Mouse (Mus musculus) stomach, embryonic 16.5 days (tissue): Measurements from ENCODE around the gene Nell2. TPM values are rescaled to one million over a fixed set of nuclear protein-coding genes. Genes with fewer than 3 reads are reported as not detected.

Source experiments
- ATAC-seq: fragments of 200-750 bp; cut with Nextera tagmentation; 2 replicates; pipeline ENCODE4 v1.8.0; 2017; ENCODE audit warnings: moderate number of reproducible peaks, moderate TSS enrichment; ENCODE audit not compliant: insufficient read depth, low FRiP score
- H3K27ac ChIP-seq: fragments of 300-500 bp; sonication (generic); 2 replicates; pipeline ENCODE4 v1.5.1; 2014; ENCODE audit warnings: low read length
- H3K27me3 ChIP-seq: fragments of 300-500 bp; sonication (generic); 2 replicates; pipeline ENCODE4 v1.6.1; 2014; ENCODE audit warnings: low read length, control low read depth, mixed read lengths; ENCODE audit not compliant: control insufficient read depth, insufficient read depth
- H3K36me3 ChIP-seq: fragments of 300-500 bp; sonication (generic); 2 replicates; pipeline ENCODE4 v1.6.1; 2014; ENCODE audit warnings: low read length; ENCODE audit not compliant: control insufficient read depth, insufficient read depth
- H3K4me1 ChIP-seq: fragments of 300-500 bp; sonication (generic); 2 replicates; pipeline ENCODE4 v1.6.1; 2014; ENCODE audit warnings: low read length, control low read depth, mixed read lengths; ENCODE audit not compliant: control insufficient read depth, insufficient read depth
- H3K4me2 ChIP-seq: fragments of 300-500 bp; sonication (generic); 2 replicates; pipeline ENCODE4 v1.6.1; 2014; ENCODE audit warnings: low read depth, low read length, mixed read lengths
- H3K4me3 ChIP-seq: fragments of 300-500 bp; sonication (generic); replicated peaks from 2 replicates; pipeline ENCODE4 v1.5.1; 2014; ENCODE audit warnings: mild to moderate bottlenecking, low read length
- H3K9ac ChIP-seq: fragments of 300-500 bp; sonication (generic); 2 replicates; pipeline ENCODE4 v1.6.1; 2014; ENCODE audit warnings: low read length
- H3K9me3 ChIP-seq: fragments of 300-500 bp; sonication (generic); replicated peaks from 2 replicates; pipeline ENCODE4 v1.6.1; 2016; ENCODE audit warnings: low read length, control low read depth; ENCODE audit not compliant: control insufficient read depth
- WGBS: fragments of 180-500 bp; shearing (Covaris S2); extraction: QIAGEN DNeasy Blood & Tissue Kit; methylation state at CpG from one replicate; pipeline ENCODE4 v1.1.7; 2014; 5-methylcytosine and 5-hydroxymethylcytosine counted together
- polyA plus RNA-seq: library from polyadenylated mRNA; unstranded; fragments of >200 nt; fragmentation: Nextera tagmentation; extraction: Ambion mirVana; gene quantifications from 2 replicates; pipeline ENCODE4 v1.2.1, GENCODE M21; 2015

The Nell2 gene
- polyA plus RNA-seq, 1 experiment from 2014 or later, result 12.0 TPM

DNA sequence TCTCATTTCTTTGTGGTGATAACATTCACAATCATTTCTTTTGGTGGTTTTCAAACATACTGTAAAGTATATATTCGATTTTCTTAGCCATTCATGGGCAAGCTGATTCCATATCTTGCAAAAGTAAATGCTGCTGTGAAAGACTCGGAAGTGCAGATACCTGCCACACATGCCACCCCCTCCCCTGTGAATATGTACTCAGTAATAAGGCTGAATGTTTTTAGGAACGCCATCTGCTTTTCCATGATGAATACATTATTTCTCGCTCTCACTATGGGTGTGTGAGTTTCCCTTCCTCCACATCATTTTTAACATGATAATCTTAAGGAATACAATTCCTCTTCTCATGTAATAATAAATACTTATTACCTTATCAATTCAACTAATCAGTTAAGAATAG lies 90.6 kb downstream of the Nell2 start:
- H3K9me3 ChIP-seq, result no peaks in the 10 kb centered on the region
- ATAC-seq, result no peak
- H3K27ac ChIP-seq, result no peak overlapping the region
- H3K9ac ChIP-seq, result no peak overlapping the region
- WGBS, result 87% methylated on average over 4 of the region's 4 CpGs
- no peaks in the 10 kb centered on the region for H3K4me1 ChIP-seq
- H3K4me2 ChIP-seq, result no peak overlapping the region
- H3K27me3 ChIP-seq, result no peaks in the 10 kb centered on the region
- H3K4me3 ChIP-seq, result no peak overlapping the region
- no peaks in the 10 kb centered on the region for H3K36me3 ChIP-seq

DNA sequence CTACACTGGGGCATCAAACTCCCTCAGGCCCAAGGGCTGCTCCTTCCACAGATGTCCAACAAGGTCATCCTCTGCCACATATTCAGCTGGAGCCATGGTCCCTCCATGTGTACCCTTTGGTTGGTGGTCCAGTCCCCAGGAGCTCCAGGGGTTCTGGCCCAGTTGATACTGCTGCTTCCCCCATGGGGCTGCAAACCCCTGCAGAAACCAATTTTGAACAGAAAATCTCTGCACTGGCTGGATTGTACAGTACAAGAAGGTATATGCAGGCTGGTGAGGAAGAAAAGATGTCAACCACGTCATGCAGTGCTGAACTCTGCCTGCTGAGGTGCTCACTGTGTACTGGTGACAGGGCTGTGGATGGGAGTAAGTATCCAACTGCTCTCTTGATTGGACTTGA lies 92.1 kb downstream of the Nell2 start:
- no peak overlapping the region for H3K4me3 ChIP-seq
- no peak overlapping the region for H3K4me2 ChIP-seq
- H3K9ac ChIP-seq, result no peak overlapping the region
- no peak overlapping the region for H3K27ac ChIP-seq
- 71% methylated on average over 1 of the region's 1 CpGs for WGBS
- no peak for ATAC-seq
- H3K9me3 ChIP-seq, result no peaks in the 10 kb centered on the region
- no peaks in the 10 kb centered on the region for H3K4me1 ChIP-seq
- no peaks in the 10 kb centered on the region for H3K36me3 ChIP-seq
- no peaks in the 10 kb centered on the region for H3K27me3 ChIP-seq

DNA sequence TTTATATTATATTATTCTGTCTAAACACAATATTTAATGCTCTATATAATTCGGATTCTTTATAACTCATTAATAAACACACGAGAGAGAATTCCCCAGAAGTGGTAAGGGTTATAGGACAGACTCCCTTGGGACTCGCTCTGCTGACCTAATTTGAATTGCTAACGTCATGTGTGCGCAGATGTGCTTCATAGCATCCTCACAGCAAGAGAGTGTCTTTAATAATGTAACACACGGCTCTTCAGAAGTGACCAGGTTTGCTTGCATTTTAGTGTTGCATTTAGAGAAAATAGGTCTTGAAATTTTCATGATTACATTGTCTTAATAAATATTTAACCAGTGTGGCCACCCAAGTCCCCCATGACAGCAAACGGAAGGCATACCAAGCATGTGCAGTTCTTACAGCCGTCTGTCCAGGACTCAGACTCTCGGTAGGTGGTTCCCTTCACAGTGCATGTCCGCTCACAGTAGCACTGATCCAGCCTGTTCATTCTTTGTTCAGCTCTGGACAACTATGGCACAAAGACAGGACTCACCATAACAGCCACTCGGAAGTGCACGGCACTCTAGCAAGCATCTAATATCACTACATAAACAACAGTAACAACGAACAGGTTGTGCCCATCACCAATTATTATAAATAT lies 97.1 kb downstream of the Nell2 start:
- WGBS, result 65% methylated on average over 13 of the region's 13 CpGs
- no peaks in the 10 kb centered on the region for H3K4me1 ChIP-seq
- H3K27me3 ChIP-seq, result no peaks in the 10 kb centered on the region
- H3K9me3 ChIP-seq, result no peaks in the 10 kb centered on the region
- ATAC-seq, result no peak
- H3K9ac ChIP-seq, result no peak overlapping the region
- no peak overlapping the region for H3K27ac ChIP-seq
- H3K4me2 ChIP-seq, result no peak overlapping the region
- no peaks in the 10 kb centered on the region for H3K36me3 ChIP-seq
- no peak overlapping the region for H3K4me3 ChIP-seq

DNA sequence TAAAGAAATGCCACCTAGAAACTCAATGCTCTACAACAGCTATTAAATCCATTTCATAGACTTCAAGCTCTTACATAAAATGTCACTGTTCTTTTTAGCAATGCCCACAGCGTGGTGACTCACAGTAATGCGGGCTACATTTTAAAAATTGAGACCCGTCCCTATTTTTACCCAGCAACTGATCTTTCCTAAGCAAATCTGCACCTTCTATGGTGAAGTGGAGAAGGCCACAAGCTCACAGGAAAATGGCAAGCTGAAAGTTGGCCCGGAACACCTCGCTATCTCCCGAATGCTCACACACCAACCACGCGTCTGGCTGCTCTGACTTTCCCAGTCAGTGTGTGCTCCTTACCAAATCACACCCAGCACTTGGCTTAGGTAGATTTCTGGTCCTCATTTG lies 98.4 kb downstream of the Nell2 start:
- WGBS, result 96% methylated on average over 8 of the region's 8 CpGs
- Histone ChIP-seq H3K4me1 (no peaks in the 10 kb centered on the region), H3K4me3 (no peak overlapping the region)

DNA sequence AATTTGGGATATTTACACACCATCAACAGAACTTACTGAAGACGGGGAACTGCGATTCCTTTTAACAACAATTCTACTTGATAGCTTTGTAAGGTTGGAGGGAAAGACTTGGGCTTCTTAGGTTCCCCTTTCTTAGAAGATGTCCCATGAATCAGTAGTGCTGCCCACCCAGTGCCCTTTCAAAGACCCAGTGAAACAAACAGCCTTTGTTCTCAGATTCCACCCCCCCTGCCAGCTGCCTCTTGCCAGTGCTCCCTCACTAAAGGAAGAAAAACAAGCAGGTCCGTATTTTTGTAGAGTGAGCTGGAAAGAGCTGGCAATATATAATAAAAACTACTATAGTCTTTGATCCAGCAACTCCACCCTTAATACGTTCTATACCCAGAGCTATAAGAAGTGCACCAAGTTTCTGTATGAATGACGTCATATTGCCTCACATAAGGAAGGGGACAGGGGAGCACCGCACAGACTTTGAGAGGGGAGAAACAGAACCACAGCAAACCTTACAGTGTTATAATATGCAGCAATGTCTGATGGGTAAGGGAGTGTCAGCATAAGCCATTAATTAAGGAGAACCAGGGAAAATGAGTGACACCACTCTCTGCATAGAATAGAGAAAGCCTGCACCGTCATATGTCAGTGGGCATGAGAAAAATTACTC lies 100.2 kb downstream of the Nell2 start:
- no peaks in the 10 kb centered on the region for H3K27me3 ChIP-seq
- H3K4me3 ChIP-seq, result no peak overlapping the region
- no peaks in the 10 kb centered on the region for H3K9me3 ChIP-seq
- no peak for ATAC-seq
- H3K36me3 ChIP-seq, result no peaks in the 10 kb centered on the region
- WGBS, result 75% methylated on average over 7 of the region's 7 CpGs
- no peak overlapping the region for H3K9ac ChIP-seq
- no peaks in the 10 kb centered on the region for H3K4me1 ChIP-seq
- H3K4me2 ChIP-seq, result no peak overlapping the region
- H3K27ac ChIP-seq, result no peak overlapping the region

More for the DNA sequence above, 98.4 kb downstream of the Nell2 start:
- no peak overlapping the region for H3K9ac ChIP-seq
- H3K27ac ChIP-seq, result no peak overlapping the region
- H3K4me2 ChIP-seq, result no peak overlapping the region
- H3K27me3 ChIP-seq, result no peaks in the 10 kb centered on the region
- H3K36me3 ChIP-seq, result no peaks in the 10 kb centered on the region
- no peak for ATAC-seq
- no peaks in the 10 kb centered on the region for H3K9me3 ChIP-seq

DNA sequence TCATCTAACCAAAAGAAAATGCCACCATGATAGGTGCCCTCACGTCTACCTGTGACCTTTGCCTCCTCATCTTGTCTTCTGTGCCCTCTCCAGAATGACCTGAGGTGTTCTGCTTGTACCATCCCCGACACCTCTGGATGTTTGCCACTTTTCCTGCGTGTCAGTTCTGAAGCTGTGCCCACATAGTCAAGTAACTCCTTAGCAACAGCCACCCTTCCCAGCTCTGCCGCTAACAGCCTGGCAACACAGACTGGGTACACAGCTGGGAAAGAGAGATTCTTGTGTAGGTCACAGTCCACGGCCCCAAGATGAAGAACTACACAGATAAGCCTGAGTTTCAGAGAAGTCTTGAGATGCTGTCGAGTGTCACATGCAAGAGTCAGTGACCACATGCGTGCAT lies 103.3 kb downstream of the Nell2 start:
- no peak overlapping the region for H3K9ac ChIP-seq
- H3K27ac ChIP-seq, result no peak overlapping the region
- H3K4me1 ChIP-seq, result no peaks in the 10 kb centered on the region
- H3K4me3 ChIP-seq, result no peak overlapping the region
- no peaks in the 10 kb centered on the region for H3K27me3 ChIP-seq
- no peak for ATAC-seq
- 86% methylated on average over 7 of the region's 7 CpGs for WGBS
- H3K4me2 ChIP-seq, result no peak overlapping the region
- no peaks in the 10 kb centered on the region for H3K36me3 ChIP-seq
- H3K9me3 ChIP-seq, result no peaks in the 10 kb centered on the region

DNA sequence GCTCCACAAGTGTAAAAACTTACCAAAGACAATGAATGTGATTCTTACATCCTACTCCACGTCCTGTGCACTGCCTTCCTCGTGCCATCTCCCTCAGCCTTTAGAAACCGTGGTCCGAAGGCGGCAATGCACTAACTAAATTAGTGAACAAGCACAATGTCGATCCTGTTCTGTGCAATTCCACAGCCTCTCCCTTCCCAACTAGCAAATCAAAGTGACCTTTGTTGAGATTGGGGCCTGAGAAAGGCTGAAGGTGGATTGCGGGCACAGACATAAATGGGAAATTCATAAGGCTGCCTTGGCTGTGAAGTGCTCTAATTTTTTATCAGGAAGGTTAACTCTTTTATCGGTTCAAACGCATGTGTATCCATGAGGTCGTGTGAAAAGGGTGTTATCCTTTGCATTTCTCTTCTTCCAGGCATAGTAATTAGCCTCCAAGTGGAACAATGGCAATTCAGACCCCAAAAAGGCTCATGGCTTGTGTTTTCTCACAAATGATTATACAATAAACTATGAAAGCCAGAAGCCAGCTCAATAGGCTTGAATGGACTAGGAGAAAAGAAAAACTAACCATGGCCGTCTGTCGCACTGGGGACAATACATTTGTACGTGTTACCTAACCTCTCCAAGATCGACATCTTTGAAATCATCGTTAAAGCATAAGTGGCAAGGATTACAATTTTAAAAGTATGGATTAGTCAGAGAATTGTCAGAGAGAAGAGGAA lies 106.0 kb downstream of the Nell2 start:
- H3K9ac ChIP-seq, result no peak overlapping the region
- WGBS, result 80% methylated on average over 15 of the region's 15 CpGs
- ATAC-seq, result no peak
- H3K4me3 ChIP-seq, result no peak overlapping the region
- H3K4me2 ChIP-seq, result no peak overlapping the region
- no peaks in the 10 kb centered on the region for H3K36me3 ChIP-seq
- H3K9me3 ChIP-seq, result no peaks in the 10 kb centered on the region
- no peaks in the 10 kb centered on the region for H3K27me3 ChIP-seq
- H3K27ac ChIP-seq, result no peak overlapping the region
- H3K4me1 ChIP-seq, result no peaks in the 10 kb centered on the region

DNA sequence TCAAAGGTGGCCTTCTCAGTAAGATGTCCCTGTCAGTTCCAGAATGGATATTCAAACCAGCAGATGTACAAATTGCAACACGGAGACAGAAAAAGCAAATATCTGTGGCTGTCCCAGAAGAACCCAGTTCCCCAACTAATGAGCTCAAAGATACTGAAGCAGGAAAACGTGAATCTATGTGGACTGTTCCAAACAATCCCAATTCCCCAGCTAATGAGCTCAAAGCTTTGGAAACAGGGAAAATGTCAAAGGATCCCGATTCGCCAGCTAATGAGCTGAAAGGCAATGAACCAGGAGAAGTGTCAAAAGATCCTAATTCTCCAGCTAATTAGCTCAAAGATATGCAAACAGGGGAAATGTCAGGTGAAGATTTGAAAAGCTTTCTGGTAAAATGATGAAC lies 109.7 kb downstream of the Nell2 start:
- no peaks in the 10 kb centered on the region for H3K4me1 ChIP-seq
- no peak for ATAC-seq
- H3K36me3 ChIP-seq, result no peaks in the 10 kb centered on the region
- 84% methylated on average over 4 of the region's 4 CpGs for WGBS
- no peaks in the 10 kb centered on the region for H3K27me3 ChIP-seq
- H3K9ac ChIP-seq, result no peak overlapping the region
- H3K9me3 ChIP-seq, result no peaks in the 10 kb centered on the region
- H3K27ac ChIP-seq, result no peak overlapping the region
- H3K4me2 ChIP-seq, result no peak overlapping the region
- no peak overlapping the region for H3K4me3 ChIP-seq

DNA sequence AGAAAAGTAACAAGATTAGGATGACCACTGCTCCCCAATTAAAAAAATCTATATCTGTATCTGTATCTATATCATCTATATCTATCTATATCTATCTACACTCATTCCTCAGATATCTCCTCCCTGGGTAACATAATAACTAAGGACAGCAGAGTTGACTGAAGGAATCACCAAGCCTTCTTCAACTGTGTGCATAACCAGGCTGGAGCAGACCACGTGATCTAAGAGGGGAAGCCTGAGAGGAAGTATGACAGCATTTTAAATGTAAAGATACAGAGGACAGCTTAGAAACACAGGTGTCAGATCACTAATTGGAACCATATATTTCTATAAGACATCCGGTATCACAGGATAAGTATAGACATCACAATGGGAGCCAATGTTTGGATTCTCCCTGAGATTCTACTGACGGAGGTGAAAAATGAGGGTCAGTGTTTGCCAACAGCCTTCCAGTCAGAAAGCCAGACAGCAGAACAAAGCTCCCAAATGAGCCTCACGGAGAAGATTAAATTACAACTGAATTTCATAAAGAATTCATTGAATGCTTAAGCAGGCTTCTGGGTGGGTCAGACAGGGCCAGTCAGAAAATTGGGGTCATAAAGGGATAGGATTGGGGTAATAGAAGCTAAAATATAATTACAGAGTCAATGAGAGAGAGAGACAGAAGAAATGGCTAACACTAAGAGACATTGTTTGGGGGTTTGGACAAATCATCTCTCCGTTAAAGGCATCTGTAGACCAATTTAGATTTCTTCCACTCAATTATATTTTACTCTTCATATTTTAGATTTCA lies 116.2 kb downstream of the Nell2 start:
- H3K4me3 ChIP-seq, result no peak overlapping the region
- H3K27me3 ChIP-seq, result no peaks in the 10 kb centered on the region
- no peaks in the 10 kb centered on the region for H3K4me1 ChIP-seq
- no peak for ATAC-seq
- no peaks in the 10 kb centered on the region for H3K9me3 ChIP-seq
- 46% methylated on average over 5 of the region's 5 CpGs for WGBS
- H3K27ac ChIP-seq, result no peak overlapping the region
- no peaks in the 10 kb centered on the region for H3K36me3 ChIP-seq
- H3K4me2 ChIP-seq, result no peak overlapping the region
- H3K9ac ChIP-seq, result no peak overlapping the region
